Mouse (Mus musculus) limb, embryonic 12.5 days (tissue): Measurements from ENCODE around the gene Foxd2. TPM values are rescaled to one million over a fixed set of nuclear protein-coding genes. Genes with fewer than 3 reads are reported as not detected.
A peak's percentile ranks its signal among the peaks of the same experiment; 100 is the strongest.

Experiments used
- ATAC-seq: fragments of 200-750 bp; cut with Nextera tagmentation; 2 replicates; pipeline ENCODE4 v1.8.0; 2017; ENCODE audit warnings: low read depth, moderate TSS enrichment; ENCODE audit not compliant: insufficient number of reproducible peaks, insufficient read depth, low FRiP score, low TSS enrichment
- H3K27ac ChIP-seq: fragments of 300-500 bp; sonication (generic); 2 replicates; pipeline ENCODE4 v1.5.1; 2016; ENCODE audit warnings: mild to moderate bottlenecking, moderate library complexity
- H3K27me3 ChIP-seq: fragments of 300-500 bp; sonication (generic); 2 replicates; pipeline ENCODE4 v1.6.1; 2016; ENCODE audit warnings: mild to moderate bottlenecking, moderate library complexity
- H3K36me3 ChIP-seq: fragments of 300-500 bp; sonication (generic); 2 replicates; pipeline ENCODE4 v1.6.1; 2016; ENCODE audit warnings: mild to moderate bottlenecking, moderate library complexity
- H3K4me1 ChIP-seq: fragments of 300-500 bp; sonication (generic); replicated peaks from 2 replicates; pipeline ENCODE4 v1.6.1; 2016
- H3K4me2 ChIP-seq: fragments of 300-500 bp; sonication (generic); 2 replicates; pipeline ENCODE4 v1.6.1; 2016; ENCODE audit warnings: mild to moderate bottlenecking, moderate library complexity
- H3K4me3 ChIP-seq: fragments of 300-500 bp; sonication (generic); replicated peaks from 2 replicates; pipeline ENCODE4 v1.5.1; 2016; ENCODE audit warnings: mild to moderate bottlenecking
- H3K9ac ChIP-seq: fragments of 300-500 bp; sonication (generic); replicated peaks from 2 replicates; pipeline ENCODE4 v1.6.1; 2016; ENCODE audit warnings: mild to moderate bottlenecking, moderate library complexity
- H3K9me3 ChIP-seq: fragments of 300-500 bp; sonication (generic); 2 replicates; pipeline ENCODE4 v1.6.1; 2016; ENCODE audit warnings: mild to moderate bottlenecking, moderate library complexity
- WGBS: fragments of 180-500 bp; shearing (Covaris S2); methylation state at CpG from one replicate; pipeline ENCODE4 v1.1.7; 2016; 5-methylcytosine and 5-hydroxymethylcytosine counted together
- polyA plus RNA-seq: library from polyadenylated mRNA; unstranded; fragments of >200 nt; fragmentation: Nextera tagmentation; extraction: Ambion mirVana; gene quantifications from 2 replicates; pipeline ENCODE4 v1.2.1, GENCODE M21; 2016

Foxd2 gene
- polyA plus RNA-seq, 1 experiment from 2014 or later = 1.9 TPM

GRCm38 (mm10) chr4:114912705-114913593 is 4.3 kb upstream of the Foxd2 start:
- ATAC-seq = no peak
- Histone ChIP-seq H3K27me3 (peaks cover 98% of the 10 kb centered on the region), H3K4me2 (peak overlapping the region; percentile 24; the same call in 1 of the 2 replicates), H3K4me1 (peaks cover 23% of the 10 kb centered on the region), H3K36me3 (no peaks in the 10 kb centered on the region), H3K27ac (no peak overlapping the region), H3K9me3 (no peaks in the 10 kb centered on the region), H3K9ac (no peak overlapping the region), H3K4me3 (peak overlapping the region; percentile 15)
- 2% methylated on average over 35 of the region's 35 CpGs for WGBS

- Histone ChIP-seq H3K9me3 (no peaks in the 10 kb centered on the region), H3K4me2 (peak overlapping the region; percentile 73), H3K27me3 (peaks cover 99% of the 10 kb centered on the region), H3K36me3 (no peaks in the 10 kb centered on the region), H3K9ac (peak overlapping the region; percentile 60), H3K4me3 (peak overlapping the region; percentile 51), H3K27ac (no peak overlapping the region), H3K4me1 (peaks cover 31% of the 10 kb centered on the region)
- WGBS = 2% methylated on average over 20 of the region's 20 CpGs
- ATAC-seq = no peak
These were observed 1.2 kb upstream of the Foxd2 start for GRCm38 (mm10) chr4:114909602-114910484.

DNA sequence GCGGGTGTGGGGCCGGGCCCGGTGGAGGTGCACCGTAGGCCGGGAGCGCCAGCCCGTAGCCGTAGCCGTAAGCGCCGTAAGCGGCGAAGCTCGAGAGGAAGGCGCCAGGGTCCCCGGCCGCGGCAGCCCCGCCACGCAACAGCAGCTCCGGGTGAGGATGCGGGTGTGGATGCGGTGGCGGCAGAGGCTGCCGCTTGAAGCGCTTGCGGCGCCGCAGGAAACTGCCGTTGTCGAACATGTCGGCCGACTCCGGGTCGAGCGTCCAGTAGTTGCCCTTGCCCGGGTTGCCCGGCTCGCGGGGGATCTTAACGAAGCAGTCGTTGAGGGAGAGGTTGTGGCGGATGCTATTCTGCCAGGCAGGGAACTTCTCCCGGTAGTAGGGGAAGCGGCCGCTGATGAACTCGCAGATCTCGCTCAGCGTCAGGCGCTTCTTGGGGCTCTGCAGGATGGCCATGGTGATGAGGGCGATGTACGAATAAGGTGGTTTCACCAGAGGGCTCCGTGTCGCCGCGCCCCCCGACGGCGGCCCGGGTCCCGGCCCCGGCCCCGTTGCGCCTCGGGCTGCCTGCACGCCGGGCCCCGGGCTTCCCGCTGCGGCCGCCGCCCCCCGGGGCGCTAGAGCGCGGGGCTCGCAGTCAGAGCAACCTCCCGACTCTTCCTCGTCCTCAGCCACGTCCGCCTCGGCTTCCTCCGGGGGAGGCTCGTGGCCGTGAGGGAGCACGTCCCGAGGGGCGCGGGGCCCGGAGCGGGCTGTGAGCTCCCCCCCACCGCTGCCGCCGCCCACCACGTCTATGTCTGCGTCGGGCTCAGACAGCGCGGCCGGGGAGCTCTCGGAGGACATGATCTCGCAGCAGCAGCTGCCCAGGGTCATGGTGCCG is 483 bp downstream of the Foxd2 start:
- Histone ChIP-seq H3K36me3 (no peaks in the 10 kb centered on the region), H3K27ac (peak overlapping the region; percentile 20; the same call in 1 of the 2 replicates), H3K4me2 (peak overlapping the region; percentile 73), H3K9me3 (no peaks in the 10 kb centered on the region), H3K4me3 (peak overlapping the region; percentile 51), H3K4me1 (peaks cover 31% of the 10 kb centered on the region), H3K27me3 (peaks cover 99% of the 10 kb centered on the region), H3K9ac (peak overlapping the region; percentile 60)
- peak; percentile 47 for ATAC-seq
- under 1% methylated on average over 103 of the region's 103 CpGs for WGBS

GRCm38 (mm10) chr4:114907056-114907917 is 1.4 kb downstream of the Foxd2 start:
- H3K4me3 ChIP-seq = peak overlapping the region; percentile 51
- no peaks in the 10 kb centered on the region for H3K36me3 ChIP-seq
- peak overlapping the region; percentile 60 for H3K9ac ChIP-seq
- no peak overlapping the region for H3K27ac ChIP-seq
- no peaks in the 10 kb centered on the region for H3K9me3 ChIP-seq
- no peak for ATAC-seq
- H3K4me1 ChIP-seq = peaks cover 23% of the 10 kb centered on the region
- H3K4me2 ChIP-seq = peak overlapping the region; percentile 73
- under 1% methylated on average over 74 of the region's 74 CpGs for WGBS
- H3K27me3 ChIP-seq = peaks cover 99% of the 10 kb centered on the region

GRCm38 (mm10) chr4:114905969-114906680 is 2.5 kb downstream of the Foxd2 start:
- ATAC-seq = no peak
- Histone ChIP-seq H3K4me1 (peaks cover 33% of the 10 kb centered on the region), H3K36me3 (no peaks in the 10 kb centered on the region), H3K27ac (no peak overlapping the region), H3K9me3 (no peaks in the 10 kb centered on the region), H3K9ac (no peak overlapping the region; the same call in 1 of the 2 replicates), H3K27me3 (peaks cover 99% of the 10 kb centered on the region), H3K4me3 (peak overlapping the region; percentile 51), H3K4me2 (peak overlapping the region; percentile 73)
- WGBS = 10% methylated on average over 10 of the region's 10 CpGs

DNA sequence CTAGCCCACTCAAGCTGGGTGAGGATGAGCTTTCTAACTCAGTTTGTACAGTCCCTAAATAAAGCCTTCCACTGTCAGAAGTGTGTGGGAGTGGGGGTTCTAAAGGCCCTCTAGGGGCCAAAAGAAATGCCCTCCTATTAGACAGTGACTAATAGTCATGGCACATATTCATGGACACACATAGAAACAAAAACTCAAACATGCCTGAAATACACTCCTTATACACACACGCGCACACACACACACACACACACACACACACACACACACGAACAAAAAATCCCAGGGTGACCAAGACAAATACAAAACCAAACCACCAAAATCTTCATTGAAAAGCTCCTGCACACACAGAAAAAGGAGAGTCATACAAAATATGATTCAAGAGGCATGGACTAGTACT is 3.2 kb downstream of the Foxd2 start:
- H3K27ac ChIP-seq = no peak overlapping the region
- 56% methylated on average over 3 of the region's 3 CpGs for WGBS
- no peak overlapping the region for H3K9ac ChIP-seq
- peaks cover 99% of the 10 kb centered on the region for H3K27me3 ChIP-seq
- H3K36me3 ChIP-seq = no peaks in the 10 kb centered on the region
- peak overlapping the region; percentile 73; the same call in 1 of the 2 replicates for H3K4me2 ChIP-seq
- no peak for ATAC-seq
- no peaks in the 10 kb centered on the region for H3K9me3 ChIP-seq
- no peak overlapping the region for H3K4me3 ChIP-seq
- peaks cover 33% of the 10 kb centered on the region for H3K4me1 ChIP-seq

- H3K4me1 ChIP-seq = peaks cover 23% of the 10 kb centered on the region
- no peak overlapping the region for H3K27ac ChIP-seq
- no peak overlapping the region for H3K4me3 ChIP-seq
- WGBS = under 1% methylated on average over 11 of the region's 11 CpGs
- no peak for ATAC-seq
- peaks cover 99% of the 10 kb centered on the region for H3K27me3 ChIP-seq
- H3K36me3 ChIP-seq = no peaks in the 10 kb centered on the region
- H3K9ac ChIP-seq = no peak overlapping the region
- H3K9me3 ChIP-seq = no peaks in the 10 kb centered on the region
- H3K4me2 ChIP-seq = no peak overlapping the region; the same call in 1 of the 2 replicates
These were observed 5.3 kb downstream of the Foxd2 start for GRCm38 (mm10) chr4:114903422-114903782.

- ATAC-seq = no peak
- Histone ChIP-seq H3K9me3 (no peaks in the 10 kb centered on the region), H3K36me3 (no peaks in the 10 kb centered on the region), H3K4me2 (peak overlapping the region; percentile 57), H3K9ac (no peak overlapping the region), H3K4me3 (peak overlapping the region; percentile 37), H3K4me1 (peaks cover 19% of the 10 kb centered on the region), H3K27ac (no peak overlapping the region), H3K27me3 (peaks cover 99% of the 10 kb centered on the region)
- under 1% methylated on average over 39 of the region's 39 CpGs for WGBS
These were observed 5.8 kb downstream of the Foxd2 start for GRCm38 (mm10) chr4:114902641-114903421.
